Mouse (Mus musculus): ENCODE data around the gene Ess2. TPM values are rescaled to one million over a fixed set of nuclear protein-coding genes. Genes with fewer than 3 reads are reported as not detected.

Ess2 gene
- total RNA-seq (2023), result 10 to 100 TPM; 72.0 to 81.4 TPM

DNA sequence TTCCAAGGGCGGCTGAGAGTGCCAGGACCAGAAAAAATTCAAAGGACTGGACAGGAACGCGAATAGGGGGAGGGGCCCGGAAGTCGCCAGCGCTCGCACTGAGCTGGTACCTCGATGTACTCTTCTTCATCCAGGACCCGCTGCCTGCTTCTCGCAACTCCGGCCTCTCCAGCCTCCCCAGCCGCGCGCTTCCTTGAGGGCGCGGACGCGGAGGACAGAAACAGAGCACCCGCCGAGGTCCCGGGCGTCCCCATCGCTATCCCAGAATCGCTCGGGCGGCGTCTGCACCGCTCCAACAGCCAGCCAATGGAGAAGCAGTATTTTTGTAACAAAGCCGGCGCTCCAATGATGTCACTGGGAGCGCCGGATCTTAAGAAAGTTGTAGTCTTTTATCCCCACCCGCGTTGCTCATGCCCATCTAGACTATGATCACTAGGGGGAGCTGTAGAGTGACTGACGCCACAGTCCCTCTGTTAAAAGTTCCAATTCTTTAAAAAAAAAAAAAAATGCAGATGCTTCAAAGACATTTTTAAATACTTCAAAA, at the start of gene Ess2:
Ess2 (minus strand) TSS at position 297 of the 544 bp plus-strand sequence.

DNA sequence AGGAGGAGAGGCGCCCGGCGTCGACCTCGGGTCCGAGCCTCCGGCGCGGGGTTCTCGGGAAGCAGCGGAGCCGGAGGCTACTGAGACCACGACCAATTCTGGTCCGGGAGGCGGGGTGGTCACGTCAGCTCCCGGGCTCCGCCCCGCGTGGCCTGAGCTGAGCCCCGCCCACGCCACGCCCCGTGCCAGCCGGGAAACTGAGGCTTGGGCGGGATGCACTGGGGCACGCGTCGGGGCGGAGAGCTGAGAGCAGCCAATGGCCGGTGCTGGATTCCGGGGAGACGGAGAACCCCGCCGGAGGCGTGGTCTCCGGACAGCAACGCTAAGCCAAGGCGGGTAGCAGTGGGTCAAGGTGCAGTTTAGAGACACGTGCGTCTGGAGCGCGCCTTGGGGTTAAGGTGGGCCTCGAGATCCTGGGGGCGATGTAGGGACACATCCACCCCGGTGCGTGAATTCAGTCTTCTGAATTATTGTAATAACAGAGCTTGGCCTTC, 17.0 kb upstream of the Ess2 start, which contains the start of gene Slc25a1:
Slc25a1 (minus strand) TSS at position 133 of the 494 bp plus-strand sequence.

DNA sequence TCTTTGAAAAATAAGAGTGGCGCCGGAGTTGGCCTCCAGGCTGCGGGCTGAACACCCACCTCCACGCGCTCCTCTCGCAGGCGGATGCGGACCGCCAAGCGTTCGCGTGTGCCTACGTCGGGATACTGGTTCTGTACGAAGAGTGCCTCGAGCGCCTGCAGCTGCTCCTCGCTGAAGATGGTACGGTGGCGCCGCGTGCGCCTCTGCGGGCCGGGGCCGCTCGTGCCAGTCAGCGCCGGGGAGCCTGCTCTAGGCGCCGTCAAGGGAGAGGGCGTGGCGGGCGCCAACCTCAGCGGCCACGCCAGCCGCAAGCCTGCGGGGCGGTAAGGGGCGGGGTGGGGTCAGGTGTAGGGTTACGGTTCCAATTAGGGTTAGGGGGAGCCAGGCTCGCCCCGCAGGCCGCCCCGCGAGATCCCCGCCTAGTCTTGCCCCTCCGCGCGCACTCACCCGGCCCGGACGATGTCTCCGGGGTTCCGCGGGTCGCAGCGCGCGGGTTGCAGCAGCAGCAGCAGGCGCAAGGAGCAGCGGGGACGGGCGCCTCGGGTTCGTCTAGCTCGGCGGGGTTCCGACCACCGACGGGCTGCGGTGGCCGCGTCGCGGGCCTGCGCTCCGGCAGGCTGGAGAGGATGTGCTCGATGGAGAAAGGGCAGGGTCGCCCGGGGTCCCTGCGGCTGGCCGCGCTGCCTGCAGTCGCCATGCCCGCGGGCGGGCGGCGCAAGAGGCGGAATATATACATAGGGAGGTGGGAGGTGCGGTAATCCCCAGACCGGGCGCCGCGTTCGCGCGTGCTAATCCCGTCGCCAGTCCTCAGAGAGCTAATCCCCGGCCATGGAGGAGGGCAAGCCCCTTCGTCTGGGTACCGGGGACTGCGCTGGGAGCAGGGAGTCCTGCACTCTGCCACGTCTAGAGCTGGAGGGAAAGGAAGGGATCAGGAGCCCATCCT, 3.4 kb upstream of the Ess2 start, which contains the start of gene Gsc2:
Gsc2 (minus strand) TSS at position 753 of the 943 bp plus-strand sequence.

DNA sequence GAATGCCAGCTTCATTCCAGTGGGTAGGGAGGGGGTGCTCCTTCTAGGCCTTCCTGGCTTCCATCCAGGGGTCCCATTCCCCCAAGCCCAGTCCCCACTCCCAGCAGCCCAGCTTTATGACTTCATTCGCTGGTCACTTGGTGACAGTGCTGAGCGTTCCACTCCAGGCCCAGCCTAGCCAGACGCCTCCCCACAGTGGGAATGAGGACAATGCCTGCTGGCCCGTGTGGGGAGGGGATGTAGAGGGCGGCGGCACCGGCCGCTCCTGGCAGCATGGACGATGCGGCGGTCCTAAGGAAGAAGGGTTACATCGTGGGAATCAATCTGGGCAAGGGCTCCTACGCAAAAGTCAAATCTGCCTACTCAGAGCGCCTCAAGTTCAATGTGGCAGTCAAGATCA, 12.7 kb downstream of the Ess2 start, which contains the start of the genes Dgcr2 and Tssk2:
Dgcr2 (minus strand) TSS at position 101 of the 400 bp plus-strand sequence.
Tssk2 (plus strand) TSS at position 176 of the 400 bp plus-strand sequence.

DNA sequence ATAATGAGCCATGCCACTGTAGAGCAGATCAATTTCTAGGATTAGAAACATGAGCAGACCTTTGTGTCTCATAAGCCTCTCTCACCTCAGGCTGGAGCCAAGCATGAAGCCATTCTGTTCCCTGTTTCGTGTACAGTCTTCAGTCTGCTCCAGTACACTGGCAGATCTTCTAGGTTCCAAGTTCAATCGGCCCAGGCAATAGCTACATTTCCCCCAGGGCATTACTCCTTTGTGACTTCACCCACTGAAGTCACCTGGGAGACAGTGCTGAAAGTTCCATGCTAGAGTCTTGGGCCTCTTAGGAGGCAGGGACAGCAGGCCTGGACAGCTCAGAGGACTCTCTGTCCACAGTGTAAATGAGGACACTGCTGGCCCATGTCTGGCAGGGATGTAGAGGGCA, 17.2 kb downstream of the Ess2 start, which contains the start of gene Tssk1:
Tssk1 (plus strand) TSS at position 301 of the 400 bp plus-strand sequence.

DNA sequence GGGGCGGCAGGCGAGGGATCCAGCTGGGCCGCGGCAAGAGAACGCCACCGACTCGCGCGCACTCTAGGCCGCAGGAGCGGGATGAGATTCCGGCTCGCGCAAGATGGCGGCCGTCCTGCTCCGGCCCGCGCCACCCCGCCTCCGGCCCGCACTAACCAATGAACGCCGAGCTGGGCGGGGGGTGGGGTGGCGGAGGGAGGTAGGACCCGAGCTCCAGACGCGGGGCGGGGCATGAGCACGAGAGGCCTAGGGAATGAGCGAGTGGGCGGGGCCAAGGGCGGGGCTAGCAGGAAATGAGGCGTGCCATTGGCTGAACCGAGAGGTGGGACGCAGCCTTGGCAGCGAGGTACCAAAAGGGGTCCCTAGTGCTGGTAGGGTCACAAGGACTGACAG, 19.6 kb downstream of the Ess2 start, which contains the start of gene Gm20518:
Gm20518 (minus strand) TSS at position 105 of the 393 bp plus-strand sequence.

Other genes starting within 250 kb of the Ess2 start
- gene Med15, start 178.5 kb downstream of the Ess2 start, total RNA-seq (2023), result 100 to 1,000 TPM; 145 to 163 TPM
- gene Klhl22, start 151.7 kb downstream of the Ess2 start, total RNA-seq (2023), result 10 to 100 TPM; 19.5 to 22.0 TPM
- 1 to 10 TPM in 1 of 2 experiments, not detected in 1; 1.1 TPM for gene Scarf2, start 114.1 kb downstream of the Ess2 start, total RNA-seq (2023)
- not detected for gene B830017H08Rik, start 78.2 kb downstream of the Ess2 start, total RNA-seq (2023)
- gene Car15, start 73.0 kb downstream of the Ess2 start, total RNA-seq (2023), result 10 to 100 TPM; 19.0 to 21.9 TPM
- 1 to 10 TPM; 5.5 to 5.7 TPM for gene Gm20518, start 19.7 kb downstream of the Ess2 start, total RNA-seq (2023)
- not detected for gene Tssk1, start 17.1 kb downstream of the Ess2 start, total RNA-seq (2023)
- 10 to 100 TPM; 79.5 to 79.9 TPM for gene Dgcr2, start 12.8 kb downstream of the Ess2 start, total RNA-seq (2023)
- gene Tssk2, start 12.7 kb downstream of the Ess2 start, total RNA-seq (2023), result not detected
- gene Gsc2, start 3.7 kb upstream of the Ess2 start, total RNA-seq (2023), result not detected
- gene Slc25a1, start 16.9 kb upstream of the Ess2 start, total RNA-seq (2023), result 10 to 100 TPM; 20.5 to 25.4 TPM
- under 1 TPM in 1 of 2 experiments, not detected in 1; 0.79 TPM for gene Vpreb2, start 69.1 kb upstream of the Ess2 start, total RNA-seq (2023)
- 10 to 100 TPM in 1 of 2 experiments, 1 to 10 TPM in 1; 7.5 to 10.2 TPM for gene Dgcr6, start 141.5 kb upstream of the Ess2 start, total RNA-seq (2023)
- 1 to 10 TPM; 4.9 to 6.8 TPM for gene Prodh, start 178.9 kb upstream of the Ess2 start, total RNA-seq (2023)
- gene Rtn4r, start 216.3 kb upstream of the Ess2 start, total RNA-seq (2023), result not detected

Measured in T-cell, adult 66 days (primary cell).